Mouse (Mus musculus): ENCODE measurements at regions not wholly inside any gene's neighbourhood (a gene's known extent, or its start where the extent isn't known, plus 50 kb on each side); places are given as distances from the start of the nearest gene placed in this dataset.

GRCm38 (mm10) chr14:102902236-102902635 is 80.2 kb downstream of the Kctd12 start:
- no peak for TF ChIP-seq TCF12 (IDR thresholded peaks at IDR 0.05; ENCODE audit: insufficient read depth, poor library complexity, severe bottlenecking)
- TF ChIP-seq E2F4 (IDR thresholded peaks at IDR 0.05; ENCODE audit: insufficient read depth): no peak
- no peak for TF ChIP-seq POLR2A (IDR thresholded peaks at IDR 0.05; ENCODE audit: insufficient read length, low read depth)
- no peak for TF ChIP-seq USF1 (IDR thresholded peaks at IDR 0.05; ENCODE audit: low read depth)
- no peak for TF ChIP-seq MAX (IDR thresholded peaks at IDR 0.05; ENCODE audit: low read depth)
- TF ChIP-seq MYOD1 (IDR thresholded peaks at IDR 0.05; ENCODE audit: control insufficient read depth in 1 of 3, insufficient read length in 2 of 3, low read depth in 2 of 3): no peak
- no peak for TF ChIP-seq MYOG (IDR thresholded peaks at IDR 0.05; ENCODE audit: control insufficient read depth in 1 of 3, insufficient read depth in 1 of 3, insufficient read length in 2 of 3, low read depth in 2 of 3)
- no peak for TF ChIP-seq TCF3 (IDR thresholded peaks at IDR 0.05; ENCODE audit: insufficient read length, low read depth)
- no peak for TF ChIP-seq REST (IDR thresholded peaks at IDR 0.05; ENCODE audit: insufficient read depth, insufficient read length)
- TF ChIP-seq POLR2AphosphoS2 (IDR thresholded peaks at IDR 0.05; ENCODE audit: insufficient read length, low read depth): no peak
- TF ChIP-seq CEBPB (IDR thresholded peaks at IDR 0.05; ENCODE audit: insufficient read depth, poor library complexity, severe bottlenecking): no peak
- TF ChIP-seq SRF (IDR thresholded peaks at IDR 0.05; ENCODE audit: control insufficient read depth, insufficient read length, low read depth): no peak

All from myocyte (in vitro differentiated cells).